Mouse (Mus musculus): ENCODE measurements around the gene 1810030O07Rik.

GRCm38 (mm10) chrX:12673054-12673775, at the start of gene 1810030O07Rik:
- TF ChIP-seq CTCF (IDR thresholded peaks at IDR 0.05; ENCODE audit: low read depth) (no peak), EP300 (IDR thresholded peaks at IDR 0.05; ENCODE audit: low read depth) (no peak)
